Mouse (Mus musculus): ENCODE data around the gene Zfp410.

DNA sequence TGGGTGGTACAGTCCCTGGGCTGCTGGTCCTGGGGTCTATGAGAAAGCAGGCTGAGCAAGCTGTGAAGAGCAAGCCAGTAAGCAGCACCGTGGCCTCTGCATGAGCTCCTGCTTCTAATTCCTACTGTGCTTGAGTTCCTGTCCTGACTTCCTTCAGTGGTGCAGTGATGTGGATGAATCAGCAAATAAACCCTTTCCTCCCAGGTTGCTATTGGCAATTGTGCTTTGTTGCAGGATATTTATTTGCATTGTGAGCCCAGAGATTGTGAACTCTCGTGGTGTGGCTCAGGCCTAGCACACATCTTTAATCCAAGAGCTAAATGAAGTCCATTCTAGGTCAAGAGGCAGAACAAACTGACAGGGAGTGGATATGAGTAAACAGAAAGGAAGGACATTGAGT is 40.4 kb upstream of the Zfp410 start:
- TF ChIP-seq CTCF (conservative IDR thresholded peaks at IDR 0.05; ENCODE audit: low read length) (no peak), NANOG (IDR thresholded peaks at IDR 0.05; ENCODE audit: borderline replicate concordance, low read length) (no peak)
